Mouse (Mus musculus): Measurements from ENCODE around the gene Siglecf.
"Not testable (repeated sequence)": the region's sequence is repeated elsewhere in the genome, so short reads cannot be mapped to it uniquely, and the experiment has no call there.

The Siglecf gene

DNA sequence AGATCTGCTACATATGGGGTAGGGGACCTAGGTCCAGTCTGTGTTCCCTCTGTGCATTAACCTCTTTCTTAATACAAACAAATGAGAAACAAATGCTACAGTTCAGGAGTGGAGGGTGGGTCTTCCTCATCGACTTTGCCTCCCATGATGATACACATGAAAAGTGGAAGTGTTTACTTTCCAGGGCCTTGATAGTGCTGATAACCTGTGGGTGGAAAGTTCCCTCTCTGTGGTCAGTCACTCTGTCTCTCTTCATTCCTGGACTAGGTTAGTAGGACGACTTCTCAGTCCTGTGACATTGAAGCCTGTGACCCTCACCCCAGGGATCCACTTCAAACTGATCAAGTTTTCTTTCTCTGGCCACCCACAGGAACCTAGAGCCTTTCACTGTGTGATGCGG lies at the start of gene Siglecf:
Gene Siglecf (plus strand): TSS at position 188 of the 400 bp plus-strand sequence.
- no peak for DNase-seq (ENCODE audit: low spot score)

DNA sequence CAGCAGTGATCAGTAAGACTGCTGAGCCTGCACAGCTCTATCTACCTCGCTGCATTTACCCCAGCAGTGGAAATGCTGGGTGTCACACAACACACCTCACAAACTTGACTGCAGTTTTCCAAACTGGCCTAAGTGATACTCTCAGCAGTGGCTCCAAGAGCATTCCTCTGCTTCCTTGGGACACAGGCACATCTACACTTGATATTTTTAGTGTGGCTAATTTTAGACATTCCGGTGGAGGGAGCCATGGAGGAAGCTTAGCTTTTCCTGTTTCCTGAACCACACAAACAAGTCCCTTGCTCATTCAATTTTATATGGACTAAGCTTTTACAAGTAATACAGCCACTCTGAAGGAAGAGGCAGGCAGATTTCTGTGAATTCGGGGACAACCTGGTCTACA lies 45.9 kb upstream of the Siglecf start:
- no peak for DNase-seq (ENCODE audit: low spot score)

DNA sequence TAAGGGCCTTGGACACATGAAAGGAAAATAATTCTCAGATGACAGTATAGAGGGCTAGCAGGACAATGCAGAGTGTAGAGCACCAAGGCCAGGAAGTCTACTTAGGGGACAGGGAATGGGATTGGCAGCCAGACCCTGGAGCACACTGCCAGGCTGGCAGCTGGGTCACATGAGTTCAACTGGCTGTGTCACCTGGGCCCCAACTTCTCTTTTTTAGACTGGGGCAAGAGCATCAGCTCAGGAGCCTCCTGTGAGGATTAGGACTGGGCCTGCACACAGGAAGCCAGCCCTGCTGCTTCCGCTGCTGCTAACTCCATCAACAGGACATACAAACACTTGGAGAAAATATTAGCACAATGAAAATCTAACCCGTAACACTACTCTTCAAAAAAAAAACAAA lies 42.1 kb upstream of the Siglecf start:
- no peak for DNase-seq (ENCODE audit: low spot score)

DNA sequence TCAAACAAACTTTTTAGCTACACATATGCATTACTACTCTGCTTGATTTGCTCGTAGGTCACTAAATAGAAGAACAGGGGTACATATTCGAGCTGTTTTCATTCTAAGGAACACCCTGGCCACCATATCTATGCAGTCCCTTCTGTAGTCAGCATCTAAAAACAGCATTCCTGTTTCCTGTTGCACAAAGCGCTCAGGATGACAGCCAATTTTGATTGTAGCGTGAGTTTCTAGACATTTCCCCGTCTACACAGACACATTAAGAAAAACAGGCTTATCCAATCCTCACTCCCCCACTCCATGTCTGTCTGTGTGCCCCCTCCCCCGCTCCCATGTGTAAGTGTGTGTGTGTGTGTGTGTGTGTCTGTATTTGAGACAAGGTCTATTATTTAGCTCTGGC lies 39.5 kb upstream of the Siglecf start:
- DNase-seq (ENCODE audit: low spot score) = no peak

DNA sequence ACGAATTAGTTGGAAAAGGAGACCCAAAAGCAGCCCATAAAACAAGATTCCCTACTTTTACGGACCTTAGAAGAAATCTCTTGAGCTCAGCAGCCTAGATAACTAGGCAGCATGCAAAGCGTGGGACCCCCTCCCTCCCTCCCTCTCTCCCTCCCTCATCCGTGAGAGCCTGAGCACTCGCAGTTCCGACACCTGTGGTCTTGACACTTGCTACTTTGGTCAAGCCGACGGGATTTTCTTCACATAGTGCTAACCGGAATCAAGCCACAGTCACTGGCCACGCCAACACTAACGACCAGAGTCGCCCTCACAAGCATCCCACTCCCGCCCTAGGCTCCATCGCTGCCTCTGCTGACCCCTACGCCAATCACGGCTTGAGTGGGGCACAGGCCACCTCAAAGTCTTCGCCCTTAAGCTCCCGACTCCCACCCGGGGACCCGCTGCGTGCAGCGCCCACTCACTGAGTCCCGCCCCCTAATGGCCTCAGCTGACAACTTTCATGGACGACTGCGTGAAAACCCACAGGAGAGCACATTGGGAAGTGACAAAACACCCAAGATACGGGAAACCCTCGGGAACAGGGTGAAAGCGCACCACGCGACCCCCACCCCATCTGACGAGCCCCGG lies 38.6 kb upstream of the Siglecf start:
- DNase-seq (ENCODE audit: low spot score) = peak; percentile 37

DNA sequence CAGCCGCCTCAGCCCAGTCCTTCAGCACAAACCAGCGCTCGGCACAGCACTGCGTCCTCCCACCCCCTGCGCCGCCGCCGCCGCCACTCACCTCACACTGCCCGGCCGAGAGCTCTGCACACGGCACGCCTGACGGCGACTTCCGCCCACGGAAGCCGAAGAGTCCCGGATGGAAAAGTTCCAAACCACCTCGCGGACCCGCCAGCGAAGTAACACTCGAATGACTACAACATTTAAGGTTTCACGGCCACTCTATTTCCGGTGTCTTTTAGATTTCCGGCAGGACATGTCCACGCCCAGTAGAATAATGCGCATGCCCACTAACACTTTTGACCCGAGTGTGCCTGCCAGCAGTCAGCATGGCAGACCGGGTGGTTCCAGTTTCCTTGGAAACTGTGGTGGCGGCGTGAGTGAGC lies 38.1 kb upstream of the Siglecf start, which contains the start of gene Zfp715:
Gene Zfp715 (minus strand): TSS at position 282 of the 416 bp plus-strand sequence.
- DNase-seq (ENCODE audit: low spot score) = peak; percentile 95

DNA sequence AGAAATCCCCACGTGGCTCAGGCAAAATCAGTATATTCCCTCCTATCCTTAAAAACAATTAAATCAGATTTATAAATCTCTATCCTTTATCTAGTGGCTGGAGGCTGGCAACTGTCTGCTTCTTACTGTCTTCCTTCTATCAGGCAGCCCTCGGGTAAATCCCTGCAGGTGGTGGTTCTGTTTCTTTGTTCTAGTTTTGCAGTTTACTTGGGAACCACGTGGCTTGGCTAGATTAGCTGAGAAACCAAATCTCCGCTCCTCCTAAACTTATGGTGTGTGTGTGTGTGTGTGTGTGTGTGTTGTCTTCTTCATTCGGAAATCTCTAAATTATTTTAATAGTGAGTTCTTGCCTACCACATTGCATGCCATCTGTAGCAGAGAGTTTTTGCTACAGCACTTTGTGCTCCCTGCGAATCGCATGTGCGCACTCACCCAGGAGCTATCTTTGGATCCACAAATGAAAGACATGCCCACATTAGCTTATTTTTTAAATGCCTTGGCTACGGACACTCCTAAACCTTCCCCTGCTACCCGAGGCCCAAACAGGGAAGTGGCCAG lies 24.8 kb upstream of the Siglecf start:
- no peak for DNase-seq (ENCODE audit: low spot score)

DNA sequence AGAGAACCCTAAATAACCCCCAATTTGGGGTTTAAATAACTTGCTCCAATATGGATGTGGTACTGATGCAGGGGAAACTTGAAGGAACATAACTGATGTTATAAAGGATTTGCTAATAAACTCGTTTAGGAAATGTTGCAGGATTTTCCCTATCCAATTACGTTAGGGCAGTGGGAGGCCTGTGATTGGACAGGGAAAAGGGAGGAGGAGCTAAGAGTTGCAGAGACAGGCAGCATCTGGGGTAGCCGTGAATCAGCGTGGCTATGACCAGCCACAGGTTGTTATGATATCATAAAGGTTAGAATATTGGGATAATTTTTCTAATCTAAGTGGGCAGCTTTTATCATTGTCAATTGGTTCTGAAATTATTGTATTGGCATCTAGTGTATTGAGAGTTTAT lies 23.0 kb upstream of the Siglecf start:
- no peak for DNase-seq (ENCODE audit: low spot score)

DNA sequence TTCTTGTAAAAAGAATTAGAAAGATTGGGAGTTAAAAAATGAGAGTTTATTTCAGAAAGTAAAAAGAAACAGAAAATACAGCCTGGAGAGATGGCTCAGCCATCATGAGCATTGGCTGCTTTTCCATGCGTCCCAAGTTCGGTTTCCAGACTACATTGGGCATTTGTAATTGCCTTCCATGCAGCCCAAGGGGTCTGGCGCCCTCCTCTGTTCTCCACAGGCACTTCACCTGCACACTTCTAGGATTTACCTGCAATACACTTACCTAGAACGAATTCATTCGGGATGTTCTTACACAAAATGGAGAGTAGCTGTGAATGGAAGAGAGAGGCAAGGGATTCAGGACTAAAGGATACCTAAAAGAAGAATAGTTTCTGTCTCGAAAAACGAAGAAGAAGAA lies 17.9 kb upstream of the Siglecf start:
- no peak for DNase-seq (ENCODE audit: low spot score)

DNA sequence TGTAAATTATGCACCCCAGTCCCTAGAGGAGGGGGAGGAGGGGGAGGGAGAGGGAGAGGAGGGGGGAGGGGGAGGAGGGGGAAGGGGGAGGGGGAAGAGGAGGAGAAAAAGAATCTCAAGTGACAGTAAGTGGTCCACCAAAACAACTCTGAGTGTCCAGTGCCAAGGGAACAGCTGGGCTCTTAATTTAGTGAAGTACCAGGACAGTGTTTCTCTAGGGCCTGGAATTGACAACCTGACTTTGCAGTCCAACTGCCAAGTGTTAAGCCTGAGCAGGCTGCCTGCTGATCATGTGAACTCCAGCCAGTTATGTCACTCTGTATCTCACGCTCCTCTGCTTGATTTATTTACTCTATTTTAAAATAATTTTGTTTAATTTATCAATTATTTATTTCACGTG lies 17.2 kb upstream of the Siglecf start:
- DNase-seq (ENCODE audit: low spot score) = no peak

DNA sequence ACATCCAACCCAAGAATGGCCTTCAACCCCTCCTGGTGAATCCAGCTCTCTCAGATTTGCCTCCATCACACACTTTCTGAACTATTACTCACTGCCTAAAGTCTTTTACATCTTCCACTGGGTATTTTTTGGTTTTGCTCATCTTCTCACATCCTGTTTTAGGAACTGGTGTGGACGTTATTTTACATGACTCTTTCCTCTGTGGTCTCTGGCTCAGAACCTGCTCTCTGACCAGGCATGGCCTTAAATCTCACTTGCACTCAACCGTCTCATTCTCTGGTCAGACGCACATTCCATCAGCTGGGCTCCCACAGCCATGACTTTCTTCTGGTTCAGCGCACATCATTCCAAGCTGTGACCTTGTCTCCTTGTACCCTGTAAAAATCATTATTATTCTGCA lies 10.4 kb upstream of the Siglecf start:
- no peak for DNase-seq (ENCODE audit: low spot score)

DNA sequence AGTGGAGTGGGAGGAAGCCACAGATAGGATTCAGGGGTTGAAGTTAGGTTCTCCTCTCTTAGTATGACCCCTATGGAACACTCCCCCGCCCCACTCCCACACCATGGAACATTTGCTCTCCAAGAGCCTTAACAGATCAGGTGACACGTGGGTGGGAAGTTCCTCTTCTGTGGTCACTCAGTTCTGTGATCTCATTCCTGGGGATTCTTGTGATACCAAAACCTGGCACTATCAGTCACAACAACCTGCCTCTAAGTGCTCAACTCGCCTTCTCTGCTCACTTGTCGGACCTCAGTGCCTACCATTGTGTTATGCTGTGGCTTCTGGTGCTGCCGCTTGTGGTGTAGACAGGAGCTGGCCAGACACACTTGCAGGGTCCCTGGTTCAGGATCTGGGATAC lies 8.0 kb upstream of the Siglecf start:
- no peak for DNase-seq (ENCODE audit: low spot score)

DNA sequence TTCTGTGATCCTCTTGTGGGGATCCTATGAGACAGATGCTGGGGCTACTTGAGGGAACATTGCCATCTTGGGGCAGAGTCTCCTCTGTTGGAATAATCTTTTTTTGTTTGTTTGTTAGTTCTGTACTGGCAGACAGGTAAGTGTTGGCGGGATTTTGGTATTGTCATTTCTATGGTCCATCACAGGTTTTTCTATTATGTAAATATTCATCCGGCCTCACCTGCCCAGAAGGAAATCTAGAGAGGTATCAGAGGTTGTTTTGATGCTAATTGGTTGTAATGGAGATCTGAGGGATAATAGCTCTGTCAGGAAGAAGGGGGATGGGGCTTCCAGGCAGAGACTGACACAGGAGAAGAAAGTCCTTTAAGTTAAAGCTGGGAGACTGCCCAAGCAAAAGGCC lies 7.1 kb upstream of the Siglecf start:
- no peak for DNase-seq (ENCODE audit: low spot score)

DNA sequence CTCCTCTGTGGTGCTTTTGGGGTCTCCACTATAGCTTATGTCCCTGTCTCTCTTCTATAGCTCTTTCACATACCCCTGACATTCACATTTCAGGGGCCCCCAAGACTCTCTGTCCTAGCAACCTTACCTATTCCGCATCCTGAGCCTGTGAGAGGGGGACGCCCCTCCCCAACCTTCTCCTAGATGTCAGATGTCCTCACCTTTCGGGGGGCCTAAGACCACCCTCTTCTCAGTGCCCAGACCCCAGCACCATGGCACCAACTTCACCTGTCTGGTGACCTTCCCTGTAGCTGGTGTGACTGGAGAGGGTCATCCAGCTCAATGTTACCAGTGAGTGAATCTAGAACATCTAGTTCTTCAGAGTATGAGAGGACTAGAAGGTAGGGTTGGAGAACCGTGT lies 6.7 kb upstream of the Siglecf start:
- DNase-seq (ENCODE audit: low spot score) = no peak

DNA sequence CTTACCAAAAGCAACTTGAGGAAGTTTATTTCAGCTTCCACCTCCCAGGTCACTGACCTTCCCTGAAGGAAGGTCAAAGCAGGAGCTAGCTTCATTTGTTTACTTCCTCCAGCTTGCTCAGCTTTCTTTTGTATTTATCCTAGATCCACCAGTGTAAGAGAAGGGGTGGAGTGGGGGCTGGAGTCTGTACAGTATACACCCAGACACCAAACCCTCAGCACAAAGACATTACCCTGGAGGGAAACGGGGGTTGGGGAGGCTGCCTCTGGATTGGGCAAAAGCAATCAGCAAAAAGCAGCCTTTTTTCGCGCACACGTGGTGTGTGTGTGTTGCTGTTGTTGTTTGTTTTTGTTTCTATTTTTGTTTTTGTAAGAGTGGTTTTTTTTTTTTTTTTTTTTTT lies 5.0 kb upstream of the Siglecf start:
- DNase-seq (ENCODE audit: low spot score) = no peak

DNA sequence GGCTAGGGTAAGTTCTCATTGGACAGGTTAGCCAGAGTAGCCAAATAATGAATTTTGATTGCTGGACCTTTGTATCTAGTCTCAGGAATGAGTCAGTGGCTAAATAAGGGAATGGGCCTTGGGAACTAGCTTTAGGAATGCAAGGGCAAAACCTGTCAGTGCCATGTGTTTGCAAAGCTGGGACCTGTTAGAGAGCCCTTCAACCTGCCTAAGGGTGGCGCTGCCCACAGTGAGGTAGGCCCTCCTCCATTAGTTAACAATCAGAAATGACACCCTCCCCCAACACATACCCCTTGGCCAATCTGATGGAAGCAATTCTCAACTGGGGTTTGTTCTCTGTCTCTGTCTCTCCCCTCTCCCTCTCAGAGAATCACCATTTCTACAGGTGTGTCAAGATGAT lies 4.6 kb upstream of the Siglecf start:
- no peak for DNase-seq (ENCODE audit: low spot score)

DNA sequence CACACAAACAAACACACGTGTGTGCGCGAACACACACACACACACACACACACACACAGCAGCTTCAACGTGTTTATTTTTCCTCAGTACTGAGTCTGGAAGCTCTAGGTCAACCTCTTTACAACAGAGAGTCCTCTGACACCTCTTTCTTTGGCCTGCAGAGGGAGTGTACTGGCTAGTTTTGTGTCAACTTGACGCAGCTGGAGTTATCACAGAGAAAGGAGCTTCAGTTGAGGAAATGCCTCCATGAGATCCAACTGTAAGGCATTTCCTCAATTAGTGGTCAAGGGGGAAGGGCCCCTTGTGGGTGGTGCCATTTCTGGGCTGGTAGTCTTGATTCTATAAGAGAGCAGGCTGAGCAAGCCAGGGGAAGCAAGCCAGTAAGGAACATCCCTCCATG lies 1.5 kb upstream of the Siglecf start:
- not testable (repeated sequence) for DNase-seq (ENCODE audit: low spot score)

DNA sequence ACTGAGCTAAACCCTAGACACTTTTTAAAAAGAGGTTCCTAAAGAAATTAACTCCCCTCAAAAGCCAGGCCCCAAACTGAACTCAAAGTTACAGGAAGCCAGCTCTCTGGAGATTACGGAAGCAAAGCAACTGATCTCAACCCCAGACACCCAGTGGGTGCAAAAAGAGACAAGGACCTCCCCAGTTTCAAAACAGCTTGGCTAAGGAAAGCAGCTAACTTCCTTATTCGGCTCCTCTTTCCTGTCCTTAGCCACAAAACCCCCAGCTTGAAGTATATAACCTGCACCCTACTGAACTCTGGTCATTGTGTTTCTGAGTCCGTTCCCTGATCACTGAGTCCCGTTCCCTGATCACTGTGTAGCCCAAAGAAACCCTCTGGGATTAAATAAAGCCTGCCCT lies 2.0 kb downstream of the Siglecf start:
- no peak for DNase-seq (ENCODE audit: low spot score)

DNA sequence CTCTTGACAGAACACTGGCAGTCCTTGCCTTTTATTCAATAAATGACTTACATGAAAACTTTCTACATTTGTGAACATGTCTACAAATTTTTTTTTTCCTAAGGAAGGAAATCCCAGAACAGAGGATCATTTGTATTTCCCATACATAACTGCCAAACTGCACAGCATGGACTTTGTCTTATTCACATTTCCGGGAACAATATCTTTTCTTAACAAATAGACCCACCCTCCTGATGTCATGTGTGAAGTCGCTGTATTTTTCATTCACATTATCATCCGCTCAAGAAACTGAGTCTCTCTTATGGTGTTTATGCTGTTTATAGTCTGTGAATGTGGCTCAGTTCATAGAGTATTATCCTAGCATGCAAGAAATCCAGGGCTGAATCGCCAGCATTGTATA lies 2.6 kb downstream of the Siglecf start:
- DNase-seq (ENCODE audit: low spot score) = no peak

DNA sequence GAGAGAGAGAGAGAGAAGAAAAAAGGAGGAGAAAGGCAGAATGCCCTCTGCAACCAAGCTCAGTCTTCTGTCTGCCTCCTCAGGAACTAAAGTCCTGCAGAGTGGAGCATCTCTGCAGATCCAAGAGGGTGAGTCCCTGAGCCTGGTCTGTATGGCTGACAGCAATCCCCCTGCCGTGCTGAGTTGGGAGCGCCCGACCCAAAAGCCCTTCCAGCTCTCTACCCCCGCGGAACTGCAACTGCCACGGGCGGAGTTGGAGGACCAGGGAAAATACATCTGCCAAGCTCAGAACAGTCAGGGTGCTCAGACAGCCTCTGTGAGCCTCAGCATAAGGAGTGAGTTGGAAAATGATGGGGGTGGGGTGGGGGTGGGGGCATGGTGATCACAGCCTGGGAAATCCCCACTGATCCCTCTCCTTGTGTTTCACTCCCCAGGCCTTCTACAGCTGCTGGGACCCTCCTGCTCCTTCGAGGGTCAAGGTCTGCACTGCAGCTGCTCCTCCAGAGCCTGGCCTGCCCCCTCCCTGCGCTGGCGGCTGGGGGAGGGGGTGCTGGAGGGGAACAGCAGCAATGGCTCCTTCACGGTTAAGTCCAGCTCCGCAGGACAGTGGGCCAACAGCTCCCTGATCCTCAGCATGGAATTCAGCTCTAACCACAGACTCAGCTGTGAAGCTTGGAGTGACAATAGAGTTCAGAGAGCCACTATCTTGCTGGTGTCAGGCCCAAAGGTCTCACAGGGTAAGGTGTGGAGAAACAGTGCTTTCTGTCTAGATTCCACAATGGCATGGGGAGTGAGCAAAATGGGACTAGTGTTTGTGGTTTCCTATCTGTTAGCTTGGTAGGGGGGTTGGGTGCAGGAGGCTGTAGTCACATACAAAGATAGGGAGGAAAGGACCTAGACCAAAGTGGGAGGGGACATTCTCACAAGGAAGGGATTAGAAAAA lies 4.0 kb downstream of the Siglecf start:
- DNase-seq (ENCODE audit: low spot score) = peak; percentile 11

DNA sequence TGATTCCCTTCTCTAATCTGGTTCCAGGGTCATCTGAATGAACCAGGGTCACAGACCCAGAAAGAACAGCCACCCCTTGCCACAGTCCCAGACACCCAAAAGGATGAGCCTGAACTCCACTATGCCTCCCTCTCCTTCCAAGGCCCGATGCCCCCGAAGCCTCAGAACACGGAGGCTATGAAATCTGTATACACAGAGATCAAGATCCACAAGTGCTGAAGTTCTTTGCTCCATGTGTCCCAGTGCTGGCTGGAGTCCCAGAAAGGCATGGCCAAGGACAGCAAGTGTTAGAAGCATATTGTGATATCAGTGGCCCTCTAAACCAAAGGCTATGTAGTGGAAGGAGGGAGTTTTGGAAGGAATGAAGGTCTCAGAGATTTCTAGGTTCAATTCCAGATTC lies 7.4 kb downstream of the Siglecf start:
- DNase-seq (ENCODE audit: low spot score) = no peak

DNA sequence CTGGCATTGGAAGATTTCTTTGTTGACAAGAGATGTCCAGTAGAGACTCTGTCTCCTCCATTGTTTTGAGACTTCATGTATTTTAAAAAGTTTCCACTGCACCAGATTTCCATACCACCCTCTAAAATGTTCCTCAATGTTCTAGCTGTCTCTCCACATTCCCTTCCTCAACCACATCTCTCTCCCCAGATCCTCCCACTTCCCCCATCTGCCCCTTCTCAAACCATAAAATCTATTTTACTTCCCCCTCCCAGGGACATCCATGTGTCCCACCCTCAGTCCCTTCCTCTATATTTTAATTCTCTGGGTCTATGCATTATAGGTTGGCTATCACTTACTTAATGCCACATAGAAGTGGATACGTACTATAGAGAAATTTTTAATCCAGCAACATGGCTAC lies 10.3 kb downstream of the Siglecf start:
- no peak for DNase-seq (ENCODE audit: low spot score)

DNA sequence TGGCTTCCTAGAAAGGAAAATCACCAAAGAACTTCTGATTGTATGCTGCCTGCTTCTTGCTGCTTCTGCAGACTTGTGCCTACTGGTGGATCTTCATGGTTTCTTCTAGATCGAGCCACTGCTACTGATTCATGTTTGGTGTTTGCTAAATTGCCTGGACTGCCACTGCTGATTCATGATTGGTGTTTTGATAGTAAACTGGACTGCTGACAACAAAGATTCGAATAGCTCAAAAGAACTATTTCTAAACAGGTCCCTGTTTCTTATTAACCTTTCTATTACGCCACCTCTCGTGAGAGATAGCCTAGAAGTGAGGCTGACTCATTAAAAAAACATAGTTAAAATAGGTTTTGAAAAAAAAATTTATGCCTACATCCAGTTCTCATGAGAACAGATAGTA lies 10.9 kb downstream of the Siglecf start:
- DNase-seq (ENCODE audit: low spot score) = no peak
